Mouse (Mus musculus) ES-Bruce4 (cell line): Measurements from ENCODE around the gene Sema5b. TPM values are rescaled to one million over a fixed set of nuclear protein-coding genes. Genes with fewer than 3 reads are reported as not detected.

Experiments used
- H3K27ac ChIP-seq: 2 replicates; pipeline ENCODE4 v1.5.1; 2012; ENCODE audit warnings: low read length, inconsistent platforms; ENCODE audit not compliant: insufficient read depth
- H3K27me3 ChIP-seq: 2 replicates; pipeline ENCODE4 v1.6.1; 2012; ENCODE audit warnings: mild to moderate bottlenecking, low read length, inconsistent platforms; ENCODE audit not compliant: control insufficient read depth, poor library complexity, insufficient read depth, severe bottlenecking
- H3K36me3 ChIP-seq: 2 replicates; pipeline ENCODE4 v1.6.1; 2012; ENCODE audit warnings: inconsistent platforms, mild to moderate bottlenecking, low read length, moderate library complexity; ENCODE audit not compliant: control insufficient read depth, poor library complexity, insufficient read depth, severe bottlenecking
- H3K4me1 ChIP-seq: one replicate; pipeline ENCODE4 v1.8.1; 2011; ENCODE audit warnings: low read length; ENCODE audit not compliant: control insufficient read depth, insufficient read depth
- H3K4me3 ChIP-seq: 2 replicates; pipeline ENCODE4 v1.5.1; 2011; ENCODE audit warnings: low read depth, mild to moderate bottlenecking, low read length
- H3K9ac ChIP-seq: 2 replicates; pipeline ENCODE4 v1.6.1; 2012; ENCODE audit warnings: low read depth, mild to moderate bottlenecking, inconsistent platforms; ENCODE audit not compliant: poor library complexity, severe bottlenecking
- H3K9me3 ChIP-seq: replicated peaks from 2 replicates; pipeline ENCODE4 v1.6.1; 2012; ENCODE audit warnings: mild to moderate bottlenecking, low read length, inconsistent platforms; ENCODE audit not compliant: control insufficient read depth, poor library complexity, insufficient read depth, severe bottlenecking
- CTCF ChIP-seq: IDR thresholded peaks from one replicate; pipeline ENCODE4 v1.8.1; 2011; ENCODE audit warnings: low read depth, low read length
- EP300 ChIP-seq: IDR thresholded peaks from 2 replicates; pipeline ENCODE4 v1.6.1; 2011; ENCODE audit warnings: low read depth, low read length; ENCODE audit not compliant: insufficient read depth
- POLR2A ChIP-seq: IDR thresholded peaks from one replicate; pipeline ENCODE4 v1.8.1; 2011; ENCODE audit warnings: low read length; ENCODE audit not compliant: insufficient read depth
- polyA plus RNA-seq: library from polyadenylated mRNA; stranded (reverse); fragments of >200 nt; gene quantifications from 2 replicates; pipeline ENCODE4 v1.2.4, GENCODE M21; 2011; ENCODE audit warnings: low read depth; ENCODE audit not compliant: missing spikeins, insufficient read depth, insufficient read length

Sema5b gene
- polyA plus RNA-seq, 1 experiment: 1.6 TPM

DNA sequence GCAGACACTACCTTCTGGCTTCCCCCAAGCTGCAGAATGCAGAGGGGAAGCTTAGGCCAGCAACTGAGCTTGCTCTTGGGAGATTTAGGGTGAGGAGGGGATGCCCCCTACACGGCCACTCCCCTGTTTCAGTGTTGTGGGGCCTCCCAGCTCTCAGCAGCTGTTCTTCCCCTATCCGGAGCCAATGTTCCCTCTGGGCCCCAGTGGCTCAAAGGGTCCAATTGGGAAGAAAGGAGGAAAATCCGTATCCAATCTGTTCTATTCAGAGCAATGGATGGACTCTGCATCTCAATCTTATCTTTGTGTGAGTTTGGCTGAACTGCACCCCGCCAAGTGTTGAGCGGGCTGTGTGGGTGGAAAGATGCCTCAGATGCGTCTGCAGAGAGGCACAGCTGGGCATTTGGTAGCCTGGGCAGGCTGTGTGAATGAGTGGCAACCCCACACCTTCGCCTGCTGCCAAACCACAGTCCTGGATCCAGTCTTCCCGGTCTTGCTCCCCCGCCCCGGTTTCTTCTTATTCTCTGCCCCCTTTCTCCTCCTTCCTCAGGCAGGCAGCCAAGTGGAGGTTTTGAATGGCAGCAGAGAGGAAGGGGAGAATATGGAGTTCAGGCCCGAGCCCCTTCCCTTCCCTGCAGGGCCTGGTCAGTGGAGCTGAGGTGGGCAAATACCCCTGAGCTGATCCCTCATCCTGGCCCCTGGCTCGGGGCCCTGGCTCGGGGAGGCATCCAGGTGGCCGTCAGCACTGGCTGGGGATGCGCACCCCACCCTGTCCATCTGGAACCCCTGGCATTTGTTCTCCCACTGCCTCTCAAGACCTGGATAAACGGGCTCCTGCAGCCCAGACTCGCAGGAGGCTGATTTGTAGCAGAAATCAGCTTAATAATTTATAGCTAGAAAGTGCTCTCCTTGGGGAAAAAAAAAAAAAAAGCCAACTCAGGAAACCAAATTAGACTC lies 73.2 kb downstream of the Sema5b start:
- Histone ChIP-seq H3K4me3 (peak overlapping the region; percentile 5; the same call in 1 of the 2 replicates), H3K4me1 (no peaks in the 10 kb centered on the region)

DNA sequence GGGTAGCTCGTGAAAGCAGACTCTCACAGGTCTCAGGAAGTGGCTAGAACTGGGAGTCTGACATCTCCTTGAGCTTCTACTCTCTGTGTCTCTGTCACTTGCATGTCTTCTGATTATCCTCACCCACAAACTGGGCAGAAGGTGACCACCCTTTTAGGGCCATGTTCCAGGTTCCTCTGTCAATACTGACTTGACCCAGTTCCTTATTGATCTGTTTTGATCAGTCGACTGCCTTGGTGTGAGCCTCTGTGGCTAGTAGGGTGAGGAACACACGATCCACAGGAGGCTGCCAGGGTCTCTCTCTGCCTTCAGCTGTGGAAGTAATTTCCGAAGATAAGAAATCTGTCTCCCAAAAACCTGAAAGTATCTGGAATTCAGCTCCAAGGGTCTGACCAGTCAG lies 76.8 kb downstream of the Sema5b start:
- Histone ChIP-seq H3K9ac (no peak overlapping the region), H3K4me3 (no peak overlapping the region), H3K36me3 (no peaks in the 10 kb centered on the region), H3K4me1 (no peaks in the 10 kb centered on the region), H3K27ac (no peak overlapping the region), H3K9me3 (no peaks in the 10 kb centered on the region), H3K27me3 (no peaks in the 10 kb centered on the region)
- TF ChIP-seq POLR2A (no peak), CTCF (no peak), EP300 (no peak)

More for the DNA sequence above, 73.2 kb downstream of the Sema5b start:
- no peaks in the 10 kb centered on the region for H3K36me3 ChIP-seq
- H3K27ac ChIP-seq: no peak overlapping the region
- H3K9ac ChIP-seq: no peak overlapping the region
- no peak for TF ChIP-seq EP300
- TF ChIP-seq POLR2A: no peak
- no peak for TF ChIP-seq CTCF
- no peaks in the 10 kb centered on the region for H3K27me3 ChIP-seq
- no peaks in the 10 kb centered on the region for H3K9me3 ChIP-seq

DNA sequence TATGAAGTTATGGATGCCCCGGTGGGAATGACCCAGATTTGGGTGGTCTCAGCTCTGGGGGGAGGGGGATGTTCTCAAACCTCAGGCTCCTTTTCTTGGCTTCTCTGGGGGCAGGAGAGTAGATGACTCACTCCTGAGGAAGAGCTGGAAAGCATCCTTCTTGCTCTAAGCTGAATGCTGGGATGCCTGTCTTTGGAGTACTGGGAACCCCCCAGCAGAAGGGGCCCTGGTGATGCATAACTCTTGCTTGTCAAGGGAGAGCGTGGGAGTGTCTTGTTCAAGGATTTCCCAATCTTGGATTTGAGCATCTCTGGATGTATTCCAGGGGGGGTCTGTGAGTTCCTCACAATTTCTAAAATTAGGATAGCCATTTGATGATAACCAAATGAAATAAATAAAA lies 82.1 kb downstream of the Sema5b start:
- no peak overlapping the region for H3K27ac ChIP-seq
- H3K27me3 ChIP-seq: no peaks in the 10 kb centered on the region
- no peak overlapping the region for H3K4me3 ChIP-seq
- H3K9ac ChIP-seq: no peak overlapping the region
- no peaks in the 10 kb centered on the region for H3K36me3 ChIP-seq
- no peaks in the 10 kb centered on the region for H3K9me3 ChIP-seq
- TF ChIP-seq EP300: no peak
- no peak for TF ChIP-seq POLR2A
- no peak for TF ChIP-seq CTCF
- no peaks in the 10 kb centered on the region for H3K4me1 ChIP-seq

DNA sequence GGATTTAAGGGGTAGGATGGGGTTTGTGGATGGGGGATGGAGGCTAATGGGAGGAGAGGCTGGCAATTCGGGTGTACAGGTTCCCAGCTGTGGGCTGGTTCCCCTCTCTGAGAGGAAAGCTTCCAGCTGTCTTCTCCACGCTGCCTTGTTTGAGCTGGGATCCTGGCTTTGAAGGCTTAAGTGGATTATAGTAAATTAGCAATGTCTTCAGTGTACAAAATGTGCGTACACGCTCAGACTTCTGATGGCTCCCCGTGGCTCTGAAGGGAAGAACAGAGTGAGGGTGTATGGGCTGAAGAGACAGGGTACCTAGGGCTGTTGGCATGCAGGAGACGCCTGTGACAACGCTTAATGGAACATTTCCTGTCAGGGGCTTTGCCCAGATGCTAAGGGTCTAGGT lies 83.0 kb downstream of the Sema5b start:
- no peak overlapping the region for H3K9ac ChIP-seq

DNA sequence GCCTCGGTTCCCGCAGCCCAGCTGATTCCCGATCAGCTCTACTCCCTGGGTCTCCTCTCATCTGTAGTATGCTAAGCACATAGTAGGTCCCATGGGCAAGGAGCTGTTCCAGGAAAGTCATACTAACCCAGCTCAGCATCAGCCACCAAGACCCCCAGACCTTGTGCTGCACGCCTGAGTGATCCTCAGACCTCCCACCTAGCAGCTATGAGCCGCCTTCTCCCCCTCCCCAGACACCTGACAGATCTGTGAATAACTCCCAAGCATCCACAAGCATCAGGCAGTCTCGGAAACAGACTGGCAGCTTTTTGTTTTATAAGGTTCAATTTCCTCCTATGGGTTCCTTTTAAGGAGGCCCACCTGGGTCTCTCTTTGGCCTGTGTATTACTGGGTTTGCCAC lies 83.9 kb downstream of the Sema5b start:
- no peak overlapping the region for H3K27ac ChIP-seq
- H3K9ac ChIP-seq: no peak overlapping the region
- H3K9me3 ChIP-seq: no peaks in the 10 kb centered on the region
- no peaks in the 10 kb centered on the region for H3K27me3 ChIP-seq
- no peak for TF ChIP-seq EP300
- TF ChIP-seq CTCF: no peak
- TF ChIP-seq POLR2A: no peak
- H3K4me3 ChIP-seq: no peak overlapping the region
- H3K36me3 ChIP-seq: no peaks in the 10 kb centered on the region
- peaks cover 2% of the 10 kb centered on the region for H3K4me1 ChIP-seq

More for the DNA sequence above, 83.0 kb downstream of the Sema5b start:
- no peaks in the 10 kb centered on the region for H3K36me3 ChIP-seq
- H3K9me3 ChIP-seq: no peaks in the 10 kb centered on the region
- H3K4me3 ChIP-seq: no peak overlapping the region
- H3K27ac ChIP-seq: no peak overlapping the region
- no peaks in the 10 kb centered on the region for H3K27me3 ChIP-seq
- TF ChIP-seq POLR2A: no peak
- TF ChIP-seq EP300: no peak
- no peak for TF ChIP-seq CTCF
- peaks cover 2% of the 10 kb centered on the region for H3K4me1 ChIP-seq

DNA sequence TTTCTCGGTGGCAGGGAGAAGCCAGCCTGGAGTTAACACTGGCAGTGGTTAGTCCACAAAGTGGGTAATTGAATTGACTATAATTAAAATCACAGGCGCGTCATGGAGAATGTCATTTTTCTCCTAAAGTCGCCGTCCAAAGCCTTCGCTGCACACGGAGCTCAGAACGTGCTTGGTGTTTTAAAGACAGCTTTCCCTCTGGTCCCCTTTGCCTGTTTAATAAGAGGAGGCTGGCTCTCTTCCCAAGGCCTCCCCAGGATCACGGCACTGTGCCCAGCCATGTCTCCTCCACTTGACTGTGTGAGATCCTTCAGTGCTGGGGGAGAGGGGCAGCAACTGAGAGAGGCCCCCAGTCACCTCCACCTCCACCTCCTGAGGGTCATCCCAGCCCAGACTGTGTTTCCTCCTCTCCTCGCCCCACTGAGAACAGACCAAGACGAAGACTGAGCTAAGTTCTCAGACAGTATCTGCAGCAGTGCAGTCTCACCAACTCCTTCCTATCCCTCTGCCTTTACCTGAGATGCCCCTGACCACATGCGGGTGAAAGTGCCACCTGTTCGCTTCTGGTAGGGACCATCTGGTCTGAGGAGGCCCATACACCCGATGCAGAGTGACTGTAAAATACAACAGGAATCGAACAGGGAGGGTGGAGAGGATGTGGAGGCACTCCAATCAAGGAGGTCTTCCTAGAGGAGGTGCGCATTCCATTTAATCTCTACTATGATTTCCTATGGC lies 84.5 kb downstream of the Sema5b start:
- Histone ChIP-seq H3K9ac (no peak overlapping the region), H3K36me3 (no peaks in the 10 kb centered on the region), H3K9me3 (no peaks in the 10 kb centered on the region), H3K4me3 (no peak overlapping the region), H3K27ac (no peak overlapping the region), H3K27me3 (no peaks in the 10 kb centered on the region), H3K4me1 (peaks cover 2% of the 10 kb centered on the region)
- TF ChIP-seq CTCF: no peak
- TF ChIP-seq EP300: no peak
- TF ChIP-seq POLR2A: no peak
